Comparison of ENCODE assay signal across 15 mouse cellular contexts in the genomic region with DNA sequence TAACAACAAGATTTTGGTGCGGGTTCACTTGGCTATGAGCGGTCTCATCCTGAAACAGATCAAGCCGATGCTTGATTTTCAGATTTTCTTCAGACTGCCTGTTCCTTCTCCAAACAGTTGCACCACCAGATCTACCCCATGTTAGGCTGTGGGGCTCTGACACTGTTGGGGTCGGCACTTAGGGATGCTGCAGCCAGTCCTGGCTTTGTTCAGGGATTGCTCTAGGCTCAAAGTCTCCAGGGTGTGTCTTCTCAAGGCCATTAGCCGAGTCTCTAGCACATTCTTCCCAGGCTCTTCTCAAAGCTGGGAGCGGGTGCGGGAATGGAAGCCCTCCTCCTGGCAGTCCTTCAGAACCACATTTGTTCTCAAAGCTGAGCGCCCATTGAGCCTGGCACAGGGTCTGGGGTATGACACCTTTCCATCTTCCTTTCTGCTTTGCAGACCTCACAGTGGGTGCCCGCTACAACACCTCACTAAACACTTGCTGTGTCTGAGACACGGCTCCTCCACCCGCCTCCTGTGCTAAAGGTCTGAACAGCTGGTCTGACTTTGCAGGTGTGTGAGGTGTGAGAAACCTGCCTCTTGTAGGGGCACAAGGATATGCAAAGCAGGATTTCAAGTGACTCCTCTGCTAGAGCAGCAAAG.
"Had no signal": no experiment of that assay in that cellular context is flagged by ENCODE, and none has a peak within 500 bp of the region (broad histone marks: within the 10 kb centered on the region; RNA-seq: fewer than 3 reads in every experiment).

No protein-coding gene starts in this region.

- H3K9ac ChIP-seq: liver, embryonic 12.5 days; lung, embryonic 14.5 days had no signal

- H3K4me2 ChIP-seq: liver, embryonic 12.5 days; lung, embryonic 14.5 days had no signal

- H3K27me3 ChIP-seq: liver, embryonic 12.5 days had no signal

- ATAC-seq: liver, embryonic 12.5 days had no signal

- H3K36me3 ChIP-seq: limb, embryonic 10.5 days; liver, embryonic 12.5 days; midbrain, embryonic 10.5 days had no signal

- DNase-seq: kidney, adult 2 months; kidney, postnatal 4 days; lung, embryonic 14.5 days; lung, postnatal 10 days; lung, postnatal 4 days; midbrain, embryonic 14.5 days; retina, postnatal 1 day; thymus, adult 2 months; thymus, postnatal 25 days had no signal

- H3K9me3 ChIP-seq: limb, embryonic 10.5 days; liver, embryonic 12.5 days had no signal

- H3K4me3 ChIP-seq: left cerebral cortex, adult 2 months; limb, embryonic 10.5 days; liver, embryonic 12.5 days; midbrain, embryonic 10.5 days; myocyte had no signal

- H3K27ac ChIP-seq: left cerebral cortex, adult 2 months; limb, embryonic 10.5 days; liver, embryonic 12.5 days; midbrain, embryonic 10.5 days; stomach, postnatal 0 days had no signal

- H3K4me1 ChIP-seq: liver, embryonic 12.5 days had no signal
